In genomic region chr15:8168591-8169265, GRCm38 (mm10) we compare ENCODE assay signal across 8 mouse cellular contexts. TPM values are rescaled to one million over a fixed set of nuclear protein-coding genes. Genes with fewer than 3 reads are reported as not detected.
DNase-seq lines count a peak whose midpoint lies in the region; ATAC-seq lines count a peak whose summit lies in the region.

Gene Cplane1 (plus strand): TSS chr15:8169106.

- ATAC-seq in common myeloid progenitor, adult 5-6 weeks (replicated peaks; ENCODE audit: low read depth, poor library complexity, severe bottlenecking): peak; percentile 91
- ATAC-seq in megakaryocyte progenitor cell, adult 5-6 weeks (replicated peaks; ENCODE audit: poor library complexity): peak; percentile 93

- peak; percentile 96 for DNase-seq in ZHBTc4 (ENCODE audit: low read depth, low spot score)
- DNase-seq in gastrocnemius, adult 8-10 months (ENCODE audit: low spot score in 2 of 2): peak; percentile 87 to 88
- DNase-seq in induced T-regulatory cell, adult 2 months (ENCODE audit: low read depth): peak; percentile 95
- peak; percentile 73 to 90 for DNase-seq in left cerebral cortex, adult 9 months (ENCODE audit: low spot score in 2 of 2)
- peak; percentile 94 for DNase-seq in right cerebral cortex, postnatal 14 days
- peak; percentile 85 to 91 for DNase-seq in urinary bladder, postnatal 36 days (ENCODE audit: low spot score in 2 of 2)

RNA-seq across cellular contexts. Expression of gene Cplane1, which starts in this region (rescaled TPM):
- total RNA-seq in common myeloid progenitor, adult 5-6 weeks (2017): 3.4 and 6.3 TPM in 2 replicates
- total RNA-seq in gastrocnemius, adult 8-10 months (2022): 1 to 10 TPM; 1.7 to 3.8 (median 2.7) TPM
- 3.2 and 3.5 TPM in 2 replicates for total RNA-seq in megakaryocyte progenitor cell, adult 5-6 weeks (2015)
- 2.5 TPM in 2 replicates for total RNA-seq in megakaryocyte progenitor cell, adult 5-6 weeks (2017)

Comparison
In these comparisons a context has a peak if more than half of its experiments do, and no peak if none do; other contexts are left out.
1. Peak in every context shown above with its lines: DNase-seq and ATAC-seq.